Mouse (Mus musculus): ENCODE measurements around the gene Tmod2. TPM values are rescaled to one million over a fixed set of nuclear protein-coding genes. Genes with fewer than 3 reads are reported as not detected.

The Tmod2 gene
- polyA plus RNA-seq, 1 experiment from 2014 or later = 5.0 TPM

- H3K36me3 ChIP-seq = peaks cover 32% of the 10 kb centered on the region
- no peak for ATAC-seq (ENCODE audit: extremely low read depth, insufficient number of reproducible peaks, low FRiP score, low TSS enrichment)
Observed at GRCm38 (mm10) chr9:75520940-75521339, 90.2 kb downstream of the Tmod2 start.

GRCm38 (mm10) chr9:75517751-75518150 is 93.4 kb downstream of the Tmod2 start:
- ATAC-seq (ENCODE audit: extremely low read depth, insufficient number of reproducible peaks, low FRiP score, low TSS enrichment) = no peak
- Histone ChIP-seq H3K4me2 (no peak overlapping the region), H3K4me1 (no peaks in the 10 kb centered on the region), H3K9me3 (no peaks in the 10 kb centered on the region), H3K27ac (replicated peaks) (no peak overlapping the region), H3K36me3 (peaks cover 58% of the 10 kb centered on the region), H3K4me3 (no peak overlapping the region), H3K9ac (no peak overlapping the region), H3K27me3 (replicated peaks) (no peaks in the 10 kb centered on the region)
- WGBS = 77% methylated on average over 3 of the region's 3 CpGs

More at GRCm38 (mm10) chr9:75520940-75521339, 90.2 kb downstream of the Tmod2 start:
- Histone ChIP-seq H3K4me1 (0 out of 2 replicates have a peak, but pooled peaks cover 3% of the 10 kb centered on the region), H3K27ac (replicated peaks) (no peak overlapping the region), H3K4me2 (no peak overlapping the region), H3K9me3 (no peaks in the 10 kb centered on the region), H3K4me3 (no peak overlapping the region), H3K9ac (no peak overlapping the region), H3K27me3 (replicated peaks) (no peaks in the 10 kb centered on the region)
- WGBS = 91% methylated on average over 8 of the region's 8 CpGs

Other genes starting within 250 kb of the Tmod2 start
- gene Mapk6, start 201.3 kb downstream of the Tmod2 start, polyA plus RNA-seq (2015; fragmentation: Nextera tagmentation; extraction: Ambion mirVana) = 47.2 and 49.8 TPM in 2 replicates
- gene Leo1, start 169.8 kb downstream of the Tmod2 start, polyA plus RNA-seq (2015; fragmentation: Nextera tagmentation; extraction: Ambion mirVana) = 27.9 and 30.0 TPM in 2 replicates
- 63.8 and 70.0 TPM in 2 replicates for gene Tmod3, start 51.7 kb downstream of the Tmod2 start, polyA plus RNA-seq (2015; fragmentation: Nextera tagmentation; extraction: Ambion mirVana)
- gene Lysmd2, start 14.4 kb upstream of the Tmod2 start, polyA plus RNA-seq (2015; fragmentation: Nextera tagmentation; extraction: Ambion mirVana) = 16.2 and 16.9 TPM in 2 replicates
- gene Scg3, start 72.7 kb upstream of the Tmod2 start, polyA plus RNA-seq (2015; fragmentation: Nextera tagmentation; extraction: Ambion mirVana) = 0.47 and 0.53 TPM in 2 replicates
- gene Bmp5, start 164.0 kb upstream of the Tmod2 start, polyA plus RNA-seq (2015; fragmentation: Nextera tagmentation; extraction: Ambion mirVana) = 8.3 and 9.3 TPM in 2 replicates